Mouse (Mus musculus): ENCODE measurements around the gene Retreg1.

GRCm38 (mm10) chr15:25941514-25941913, 98.5 kb downstream of the Retreg1 start:
- TF ChIP-seq POLR2A (IDR thresholded peaks at IDR 0.05; ENCODE audit: extremely low read depth, insufficient read depth, low read length) = no peak
- no peak for TF ChIP-seq CTCF (IDR thresholded peaks at IDR 0.05; ENCODE audit: extremely low read depth, insufficient read depth, low read length)

Measured in cortical plate, adult 2 months (tissue).